Comparison of ENCODE assay signal across 9 mouse cellular contexts in genomic region chr13:13808337-13809132, GRCm38 (mm10). TPM values are rescaled to one million over a fixed set of nuclear protein-coding genes. Genes with fewer than 3 reads are reported as not detected.
DNase-seq lines count a peak whose midpoint lies in the region; ATAC-seq and TF ChIP-seq lines count a peak whose summit lies in the region.
"Had no signal": no experiment of that assay in that cellular context is flagged by ENCODE, and none has a peak within 500 bp of the region (broad histone marks: within the 10 kb centered on the region; RNA-seq: fewer than 3 reads in every experiment).

No protein-coding gene starts in this region.

- H3K9ac ChIP-seq in midbrain, postnatal 0 days (replicated peaks; ENCODE audit: low read length, poor library complexity, severe bottlenecking) = no peak overlapping the region
- H3K9ac ChIP-seq in kidney, embryonic 15.5 days = no peak overlapping the region

- H3K36me3 ChIP-seq in midbrain, postnatal 0 days (ENCODE audit: insufficient read depth, low read length) = 0 out of 2 replicates have a peak, but pooled peaks cover 2% of the 10 kb centered on the region
- H3K36me3 ChIP-seq in kidney, embryonic 15.5 days = no peaks in the 10 kb centered on the region

- 28% methylated on average over 11 of the region's 11 CpGs for WGBS in midbrain, postnatal 0 days
- 20% methylated on average over 11 of the region's 11 CpGs for WGBS in kidney, embryonic 15.5 days

- TF ChIP-seq CTCF in midbrain, postnatal 0 days (IDR thresholded peaks at IDR 0.05) = no peak

- peak; percentile 21 for DNase-seq in embryo, embryonic 11 days
- DNase-seq in embryo, embryonic 9.5 days (ENCODE audit: extremely low spot score) = no peak
- DNase-seq in retina, postnatal 1 day = peak; percentile 41
- no peak for DNase-seq in retina, embryonic 14.5 days (ENCODE audit: low spot score)
- peak; percentile 51 for DNase-seq in midbrain, postnatal 0 days (ENCODE audit: low spot score)

- H3K4me1 ChIP-seq in midbrain, postnatal 0 days (ENCODE audit: insufficient read depth, low read length) = 0 out of 2 replicates have a peak, but pooled peaks cover 2% of the 10 kb centered on the region
- H3K4me1 ChIP-seq in kidney, embryonic 15.5 days = no peaks in the 10 kb centered on the region

- H3K9me3 ChIP-seq in midbrain, postnatal 0 days (ENCODE audit: low read length) = no peaks in the 10 kb centered on the region
- H3K9me3 ChIP-seq in kidney, embryonic 15.5 days (replicated peaks) = no peaks in the 10 kb centered on the region

- H3K4me2 ChIP-seq in midbrain, postnatal 0 days (ENCODE audit: low read depth, low read length, poor library complexity, severe bottlenecking) = no peak overlapping the region
- no peak overlapping the region for H3K4me2 ChIP-seq in kidney, embryonic 15.5 days

- no peak overlapping the region for H3K4me3 ChIP-seq in midbrain, postnatal 0 days (ENCODE audit: low read depth, low read length)
- H3K4me3 ChIP-seq in kidney, embryonic 15.5 days (replicated peaks) = no peak overlapping the region

- no peaks in the 10 kb centered on the region for H3K27me3 ChIP-seq in midbrain, postnatal 0 days (ENCODE audit: insufficient read depth, low read length)
- H3K27me3 ChIP-seq in kidney, embryonic 15.5 days = no peaks in the 10 kb centered on the region

- no peak overlapping the region for H3K27ac ChIP-seq in midbrain, postnatal 0 days (ENCODE audit: low read depth, low read length)
- no peak overlapping the region for H3K27ac ChIP-seq in kidney, embryonic 15.5 days

- peak; percentile 53; the same call in 1 of the 2 replicates for ATAC-seq in midbrain, postnatal 0 days (ENCODE audit: low FRiP score)
- no peak for ATAC-seq in megakaryocyte-erythroid progenitor cell, adult 5-6 weeks (replicated peaks; ENCODE audit: low FRiP score, low TSS enrichment, poor library complexity, severe bottlenecking)
- no peak for ATAC-seq in erythroblast, adult 5-6 weeks (replicated peaks; ENCODE audit: low FRiP score, poor library complexity, severe bottlenecking)
- ATAC-seq in kidney, embryonic 15.5 days (replicated peaks; ENCODE audit: low FRiP score) = no peak

RNA-seq across cellular contexts. Expression of gene Gng4, which starts 24.7 kb away (rescaled TPM):
- total RNA-seq in midbrain, postnatal 0 days (2014; rRNA removed) = 178 and 187 TPM in 2 replicates
- 144 and 150 TPM in 2 replicates for polyA plus RNA-seq in midbrain, postnatal 0 days (2015; fragmentation: Nextera tagmentation; extraction: Ambion mirVana)
- not detected in 2 replicates for total RNA-seq in megakaryocyte-erythroid progenitor cell, adult 5-6 weeks (2014; fragmentation: Nextera tagmentation)
- total RNA-seq in megakaryocyte-erythroid progenitor cell, adult 5-6 weeks (2017) = not detected in 2 replicates
- total RNA-seq in erythroblast, adult 5-6 weeks (2015; ENCODE audit: low replicate concordance) = not detected in 2 replicates
- total RNA-seq in erythroblast, adult 5-6 weeks (2017; ENCODE audit: low replicate concordance) = not detected in 2 replicates
- polyA plus RNA-seq in kidney, embryonic 15.5 days (2015; fragmentation: Nextera tagmentation; extraction: Ambion mirVana) = 0.64 and 1.4 TPM in 2 replicates
- polyA plus RNA-seq: spleen, adult 2 months had no signal

Comparison
In these comparisons a context has a peak if more than half of its experiments do, and no peak if none do; other contexts are left out.
1. DNase-seq: peak in embryo, embryonic 11 days (single experiment), retina, postnatal 1 day (single experiment) and midbrain, postnatal 0 days (single experiment); none in embryo, embryonic 9.5 days (single experiment) and retina, embryonic 14.5 days (single experiment).
2. RNA of gene Gng4, which starts 24.7 kb away (total RNA-seq): 178 to 187 TPM in midbrain, postnatal 0 days; not detected in megakaryocyte-erythroid progenitor cell, adult 5-6 weeks and not detected in erythroblast, adult 5-6 weeks; every median in the first group is over 100 times any median in the second.